Mouse (Mus musculus): ENCODE measurements at regions not wholly inside any gene's neighbourhood (a gene's known extent, or its start where the extent isn't known, plus 50 kb on each side); places are given as distances from the start of the nearest gene placed in this dataset.
A peak's percentile ranks its signal among the peaks of the same experiment; 100 is the strongest.

DNA sequence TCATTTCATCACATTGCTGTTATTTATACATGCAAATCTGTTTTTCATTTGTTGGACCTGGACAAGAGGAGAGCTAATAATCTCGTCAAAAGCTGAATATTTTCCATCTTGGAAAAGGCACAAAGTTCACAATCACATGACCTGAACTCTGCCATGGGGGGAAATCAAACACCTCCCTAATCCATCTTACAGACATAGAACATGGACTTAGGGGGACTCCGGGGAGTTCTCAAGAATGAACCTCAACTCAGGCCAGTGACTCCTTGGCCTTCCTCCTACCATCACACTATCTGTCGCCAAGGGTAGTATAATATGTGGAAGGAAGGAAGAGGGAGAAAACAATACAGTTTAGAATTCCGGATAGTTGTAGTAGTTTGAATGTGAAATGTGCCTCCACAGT lies 602.1 kb downstream of the Ebf1 start:
- no peak overlapping the region for H3K9ac ChIP-seq (replicated peaks)
- no peaks in the 10 kb centered on the region for H3K9me3 ChIP-seq
- no peaks in the 10 kb centered on the region for H3K4me1 ChIP-seq
- H3K27ac ChIP-seq (replicated peaks), result no peak overlapping the region
- ATAC-seq (ENCODE audit: low FRiP score, low read depth), result no peak
- H3K36me3 ChIP-seq, result no peaks in the 10 kb centered on the region
- no peak overlapping the region for H3K4me3 ChIP-seq
- H3K27me3 ChIP-seq, result no peaks in the 10 kb centered on the region
- no peak overlapping the region for H3K4me2 ChIP-seq (replicated peaks)
- WGBS, result 87% methylated on average over 4 of the region's 4 CpGs

DNA sequence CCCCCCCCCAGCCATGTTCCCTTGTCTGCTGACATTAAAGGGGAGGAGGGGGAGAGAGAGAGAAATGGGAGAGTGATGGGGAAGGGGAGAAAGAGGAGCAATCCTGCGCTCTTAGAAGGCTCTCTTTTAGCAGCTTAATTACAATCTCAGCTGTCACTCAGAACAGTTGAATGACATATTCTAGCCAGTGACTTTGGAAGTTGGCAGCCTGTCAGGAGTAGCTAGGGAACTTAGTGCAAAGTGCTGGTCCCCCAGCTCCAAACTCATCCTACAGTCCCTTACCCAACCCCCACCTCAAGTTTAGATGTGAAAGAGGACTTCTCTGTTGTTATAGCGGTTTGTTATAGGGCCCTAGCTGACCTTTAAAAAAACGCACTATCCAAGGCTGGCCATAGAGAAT lies 604.9 kb downstream of the Ebf1 start:
- H3K27me3 ChIP-seq, result no peaks in the 10 kb centered on the region
- 81% methylated on average over 3 of the region's 3 CpGs for WGBS
- H3K36me3 ChIP-seq, result no peaks in the 10 kb centered on the region
- no peak overlapping the region for H3K9ac ChIP-seq (replicated peaks)
- H3K4me3 ChIP-seq, result no peak overlapping the region
- no peak overlapping the region for H3K27ac ChIP-seq (replicated peaks)
- H3K9me3 ChIP-seq, result no peaks in the 10 kb centered on the region
- H3K4me2 ChIP-seq (replicated peaks), result no peak overlapping the region
- no peaks in the 10 kb centered on the region for H3K4me1 ChIP-seq
- no peak for ATAC-seq (ENCODE audit: low FRiP score, low read depth)

GRCm38 (mm10) chr11:45235476-45236412 lies 616.1 kb upstream of the Clint1 start:
- no peak overlapping the region for H3K27ac ChIP-seq (replicated peaks)
- no peak overlapping the region for H3K4me2 ChIP-seq (replicated peaks)
- no peaks in the 10 kb centered on the region for H3K27me3 ChIP-seq
- 86% methylated on average over 6 of the region's 6 CpGs for WGBS
- no peaks in the 10 kb centered on the region for H3K36me3 ChIP-seq
- 0 out of 2 replicates have a peak, but pooled peaks cover 3% of the 10 kb centered on the region for H3K4me1 ChIP-seq
- no peak overlapping the region for H3K9ac ChIP-seq (replicated peaks)
- no peak for ATAC-seq (ENCODE audit: low FRiP score, low read depth)
- H3K9me3 ChIP-seq, result no peaks in the 10 kb centered on the region
- H3K4me3 ChIP-seq, result no peak overlapping the region

DNA sequence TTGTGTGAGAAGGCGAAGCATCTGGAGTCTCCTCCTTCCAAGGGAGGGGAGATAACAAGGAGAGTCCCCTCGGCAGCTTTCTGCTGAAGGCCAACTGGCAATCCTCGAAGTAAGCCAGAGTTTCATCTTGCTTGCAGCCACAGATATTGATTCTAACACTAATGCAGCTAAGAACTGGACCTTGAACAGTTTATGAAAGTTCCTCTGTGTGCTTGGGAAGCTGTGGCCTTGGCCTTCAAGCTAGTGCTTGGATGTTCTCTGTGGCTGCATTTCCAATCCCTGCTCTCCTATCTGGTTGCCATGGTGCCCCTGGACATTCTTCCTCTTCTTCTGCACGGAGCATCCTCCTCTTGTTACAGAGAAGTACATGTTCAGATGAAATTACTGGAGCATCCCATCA lies 614.8 kb upstream of the Clint1 start:
- 79% methylated on average over 4 of the region's 4 CpGs for WGBS
- H3K4me3 ChIP-seq, result no peak overlapping the region
- no peak overlapping the region for H3K9ac ChIP-seq (replicated peaks)
- 0 out of 2 replicates have a peak, but pooled peaks cover 3% of the 10 kb centered on the region for H3K4me1 ChIP-seq
- H3K36me3 ChIP-seq, result no peaks in the 10 kb centered on the region
- ATAC-seq (ENCODE audit: low FRiP score, low read depth), result no peak
- H3K9me3 ChIP-seq, result no peaks in the 10 kb centered on the region
- H3K27ac ChIP-seq (replicated peaks), result no peak overlapping the region
- no peaks in the 10 kb centered on the region for H3K27me3 ChIP-seq
- H3K4me2 ChIP-seq (replicated peaks), result no peak overlapping the region

- Histone ChIP-seq H3K36me3 (no peaks in the 10 kb centered on the region), H3K4me2 (replicated peaks) (no peak overlapping the region), H3K4me3 (no peak overlapping the region), H3K27ac (replicated peaks) (no peak overlapping the region), H3K9ac (replicated peaks) (no peak overlapping the region), H3K9me3 (no peaks in the 10 kb centered on the region), H3K4me1 (0 out of 2 replicates have a peak, but pooled peaks cover 3% of the 10 kb centered on the region), H3K27me3 (no peaks in the 10 kb centered on the region)
- WGBS, result 78% methylated on average over 5 of the region's 5 CpGs
- ATAC-seq (ENCODE audit: low FRiP score, low read depth), result no peak
Observed at GRCm38 (mm10) chr11:45239044-45239443, 612.8 kb upstream of the Clint1 start.

- H3K4me3 ChIP-seq, result no peak overlapping the region
- no peaks in the 10 kb centered on the region for H3K9me3 ChIP-seq
- H3K9ac ChIP-seq (replicated peaks), result no peak overlapping the region
- no peaks in the 10 kb centered on the region for H3K27me3 ChIP-seq
- 63% methylated on average over 3 of the region's 3 CpGs for WGBS
- no peak overlapping the region for H3K4me2 ChIP-seq (replicated peaks)
- no peaks in the 10 kb centered on the region for H3K36me3 ChIP-seq
- H3K4me1 ChIP-seq, result 0 out of 2 replicates have a peak, but pooled peaks cover 3% of the 10 kb centered on the region
- H3K27ac ChIP-seq (replicated peaks), result no peak overlapping the region
- no peak for ATAC-seq (ENCODE audit: low FRiP score, low read depth)
Observed at GRCm38 (mm10) chr11:45240419-45240818, 611.4 kb upstream of the Clint1 start.

DNA sequence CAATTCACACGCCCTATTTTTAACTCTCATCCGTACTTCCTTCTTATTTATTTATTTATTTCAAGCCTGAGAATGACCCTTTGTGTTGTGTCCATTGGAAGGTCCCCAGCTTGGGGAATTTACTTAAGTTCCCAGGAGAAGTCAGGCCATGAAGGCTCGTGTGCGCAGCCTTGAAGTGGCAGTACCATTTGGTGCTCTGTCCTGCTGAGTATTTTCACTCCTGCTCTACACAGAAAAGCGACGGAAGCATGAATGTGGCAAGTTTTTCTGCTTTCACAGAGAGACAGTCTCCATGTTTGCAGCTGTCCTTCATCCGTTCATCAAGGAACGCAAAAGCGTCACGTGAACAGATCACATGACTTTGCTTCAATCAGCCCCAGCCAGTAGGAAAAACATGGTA lies 610.2 kb upstream of the Clint1 start:
- no peak overlapping the region for H3K27ac ChIP-seq (replicated peaks)
- 78% methylated on average over 10 of the region's 10 CpGs for WGBS
- no peaks in the 10 kb centered on the region for H3K27me3 ChIP-seq

DNA sequence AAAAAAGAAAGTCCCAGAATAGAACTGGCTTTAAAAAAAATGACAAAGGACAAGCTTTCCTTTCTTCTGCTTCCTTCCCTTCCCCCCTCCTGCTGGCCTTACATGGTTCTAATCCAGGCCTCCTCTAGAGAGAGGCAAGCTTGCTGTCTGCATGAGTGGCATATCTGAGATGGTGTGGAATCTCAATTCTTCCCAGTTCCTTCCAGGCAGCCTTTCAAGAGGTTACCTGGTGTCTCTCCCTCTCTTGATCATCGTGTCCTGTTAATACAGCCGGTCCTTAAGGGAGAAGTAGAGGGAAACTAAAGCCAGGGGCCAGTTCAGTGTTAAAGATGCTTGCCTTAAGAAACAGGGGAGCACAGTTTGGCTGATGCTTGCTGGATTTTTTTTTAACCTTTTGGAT lies 607.1 kb upstream of the Clint1 start:
- Histone ChIP-seq H3K9ac (replicated peaks) (no peak overlapping the region), H3K27me3 (no peaks in the 10 kb centered on the region), H3K9me3 (no peaks in the 10 kb centered on the region), H3K27ac (replicated peaks) (no peak overlapping the region), H3K4me3 (no peak overlapping the region), H3K4me2 (replicated peaks) (no peak overlapping the region), H3K36me3 (no peaks in the 10 kb centered on the region), H3K4me1 (0 out of 2 replicates have a peak, but pooled peaks cover 1% of the 10 kb centered on the region)
- ATAC-seq (ENCODE audit: low FRiP score, low read depth), result no peak
- WGBS, result 82% methylated on average over 2 of the region's 2 CpGs

More for the DNA sequence above, 610.2 kb upstream of the Clint1 start:
- no peak overlapping the region for H3K9ac ChIP-seq (replicated peaks)
- no peak overlapping the region for H3K4me2 ChIP-seq (replicated peaks)
- no peak overlapping the region for H3K4me3 ChIP-seq
- no peaks in the 10 kb centered on the region for H3K9me3 ChIP-seq
- H3K36me3 ChIP-seq, result no peaks in the 10 kb centered on the region
- ATAC-seq (ENCODE audit: low FRiP score, low read depth), result no peak
- 0 out of 2 replicates have a peak, but pooled peaks cover 3% of the 10 kb centered on the region for H3K4me1 ChIP-seq

GRCm38 (mm10) chr11:45256019-45256418 lies 595.8 kb upstream of the Clint1 start:
- Histone ChIP-seq H3K9ac (replicated peaks) (no peak overlapping the region), H3K4me2 (replicated peaks) (no peak overlapping the region), H3K4me3 (no peak overlapping the region), H3K4me1 (no peaks in the 10 kb centered on the region; the same call in 1 of the 2 replicates), H3K27me3 (no peaks in the 10 kb centered on the region), H3K9me3 (0 out of 2 replicates have a peak, but pooled peaks cover 3% of the 10 kb centered on the region), H3K36me3 (no peaks in the 10 kb centered on the region), H3K27ac (replicated peaks) (no peak overlapping the region)
- peak; percentile 66; the same call in 1 of the 2 replicates for ATAC-seq (ENCODE audit: low FRiP score, low read depth)

DNA sequence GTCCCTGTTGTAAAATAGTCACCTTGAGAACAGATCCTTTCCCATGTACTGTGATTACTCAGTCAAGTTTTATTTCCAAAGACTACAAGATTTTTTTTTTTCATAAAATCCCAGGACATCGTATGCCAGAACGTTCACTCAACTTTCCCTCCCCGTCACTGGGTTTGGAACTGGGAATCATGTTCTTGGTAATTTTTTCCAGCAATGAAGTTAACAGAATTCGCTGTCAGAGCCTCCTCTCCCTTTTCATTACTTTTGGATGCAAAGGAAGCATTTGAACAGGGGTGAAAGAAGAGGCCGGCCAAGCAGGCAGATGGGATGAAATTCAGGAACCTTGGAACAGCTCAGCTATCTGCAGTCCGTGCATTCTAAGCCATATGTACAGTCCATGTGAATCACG lies 589.7 kb upstream of the Clint1 start:
- 90% methylated on average over 7 of the region's 7 CpGs for WGBS
- ATAC-seq (ENCODE audit: low FRiP score, low read depth), result no peak
- Histone ChIP-seq H3K36me3 (no peaks in the 10 kb centered on the region), H3K4me1 (no peaks in the 10 kb centered on the region), H3K27ac (replicated peaks) (no peak overlapping the region), H3K4me2 (replicated peaks) (no peak overlapping the region), H3K9me3 (no peaks in the 10 kb centered on the region), H3K9ac (replicated peaks) (no peak overlapping the region), H3K4me3 (no peak overlapping the region), H3K27me3 (no peaks in the 10 kb centered on the region)

GRCm38 (mm10) chr11:45264001-45264400 lies 587.9 kb upstream of the Clint1 start:
- Histone ChIP-seq H3K4me3 (no peak overlapping the region), H3K9me3 (no peaks in the 10 kb centered on the region), H3K27me3 (no peaks in the 10 kb centered on the region), H3K9ac (replicated peaks) (no peak overlapping the region), H3K36me3 (no peaks in the 10 kb centered on the region), H3K4me2 (replicated peaks) (no peak overlapping the region), H3K4me1 (no peaks in the 10 kb centered on the region), H3K27ac (replicated peaks) (no peak overlapping the region)
- ATAC-seq (ENCODE audit: low FRiP score, low read depth), result no peak
- 37% methylated on average over 3 of the region's 3 CpGs for WGBS

DNA sequence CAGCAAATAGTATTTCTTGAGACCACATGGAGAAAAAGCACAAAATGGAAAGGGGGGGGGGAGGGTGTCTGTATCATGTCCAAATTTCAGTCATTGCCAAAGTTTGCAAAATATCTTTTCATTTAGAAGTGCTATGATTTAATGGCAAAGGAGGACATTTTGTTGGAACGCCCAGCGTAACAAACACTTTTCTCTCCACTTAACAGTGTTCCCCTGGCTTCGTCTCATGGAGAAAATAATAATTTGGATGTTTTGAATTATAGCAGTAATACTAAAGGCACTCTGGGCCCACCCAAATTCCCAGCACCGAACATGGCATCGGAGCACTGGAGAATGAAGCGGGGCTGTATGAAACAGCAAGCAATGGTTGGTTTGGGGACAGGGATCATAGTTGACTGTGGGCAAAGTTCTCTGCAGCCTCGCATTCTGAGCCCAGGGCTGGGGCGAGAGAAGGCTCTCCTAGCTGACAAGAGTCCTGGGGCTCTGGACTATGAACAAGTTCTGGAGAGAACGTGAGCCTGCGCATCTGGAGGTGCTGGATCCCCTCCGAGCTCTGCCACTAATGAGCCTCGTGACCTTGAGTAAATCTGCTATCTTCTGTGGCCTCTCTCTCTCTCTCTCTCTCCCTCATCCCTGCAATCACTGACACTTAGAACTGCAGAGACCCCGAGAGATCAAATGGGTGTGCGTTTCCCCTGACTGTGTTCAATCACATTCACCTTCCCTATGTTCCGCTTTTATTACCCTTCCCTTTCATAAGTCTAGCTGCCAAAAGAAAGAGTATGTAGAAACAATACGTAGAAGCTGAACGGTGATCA lies 586.5 kb upstream of the Clint1 start:
- no peak for ATAC-seq (ENCODE audit: low FRiP score, low read depth)
- no peaks in the 10 kb centered on the region for H3K36me3 ChIP-seq
- WGBS, result 86% methylated on average over 17 of the region's 17 CpGs
- H3K27me3 ChIP-seq, result no peaks in the 10 kb centered on the region
- H3K27ac ChIP-seq (replicated peaks), result 0 out of 2 replicates have a peak overlapping the region, but pooled peaks have one; percentile 30
- no peaks in the 10 kb centered on the region for H3K4me1 ChIP-seq
- no peak overlapping the region for H3K4me2 ChIP-seq (replicated peaks)
- H3K9me3 ChIP-seq, result no peaks in the 10 kb centered on the region
- no peak overlapping the region for H3K4me3 ChIP-seq
- H3K9ac ChIP-seq (replicated peaks), result no peak overlapping the region
